Mouse (Mus musculus): ENCODE data around the gene Tex19.1. TPM values are rescaled to one million over a fixed set of nuclear protein-coding genes. Genes with fewer than 3 reads are reported as not detected.

Gene Tex19.1
- total and polyA plus RNA-seq, 3 experiments, result 0.10 to 0.19 TPM; not detected in 1

DNA sequence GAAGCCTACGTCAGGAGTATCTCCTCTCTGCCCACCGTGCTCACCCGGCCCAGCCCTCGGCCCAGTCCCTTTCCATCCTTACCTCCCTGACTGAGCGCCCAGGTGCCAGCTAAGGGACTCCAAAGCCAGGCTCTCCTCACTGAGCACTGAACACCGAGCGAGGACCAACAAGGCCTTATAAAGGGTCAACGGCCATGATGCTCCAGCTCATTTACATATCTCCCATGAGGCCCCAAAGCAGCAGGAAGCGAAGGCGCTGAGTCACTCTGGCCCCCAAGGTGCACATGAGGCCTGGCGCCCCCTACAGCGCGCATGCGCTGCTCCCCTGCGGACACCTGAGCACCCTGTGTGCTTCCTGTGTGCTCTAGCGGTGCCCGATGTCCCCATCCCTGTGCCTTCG, 27.8 kb upstream of the Tex19.1 start:
- H3K27ac ChIP-seq (ENCODE audit: control insufficient read depth, low read depth, low read length), result peak overlapping the region; percentile 79
- H3K27me3 ChIP-seq (ENCODE audit: control insufficient read depth in 1 of 2, insufficient read depth in 2 of 2, low read length in 2 of 2), result no peaks in the 10 kb centered on the region
- H3K4me1 ChIP-seq (ENCODE audit: control insufficient read depth in 1 of 2, insufficient read depth in 2 of 2, low read length in 2 of 2), result peaks cover 13 to 24% of the 10 kb centered on the region in 2 experiments
- H3K9me3 ChIP-seq (replicated peaks; ENCODE audit: insufficient read depth, low read length), result no peaks in the 10 kb centered on the region
- peak overlapping the region; percentile 39 to 82 for H3K4me3 ChIP-seq (ENCODE audit: control insufficient read depth in 1 of 2, insufficient read depth in 1 of 2, low read depth in 2 of 2, low read length in 2 of 2)
- H3K36me3 ChIP-seq (ENCODE audit: control insufficient read depth in 1 of 2, insufficient read depth in 2 of 2, low read length in 2 of 2), result peaks cover 0 to 25% of the 10 kb centered on the region in 2 experiments; a peak in 2 of 4 replicates
- peak; percentile 93 for DNase-seq (ENCODE audit: low read depth, low spot score)
- peak overlapping the region; percentile 89 for H3K9ac ChIP-seq (ENCODE audit: control insufficient read depth, low read depth, low read length, poor library complexity, severe bottlenecking)
- H3K79me2 ChIP-seq (ENCODE audit: control insufficient read depth, insufficient read depth, low read length, poor library complexity), result peaks cover 18% of the 10 kb centered on the region
- TF ChIP-seq POLR2A (IDR thresholded peaks at IDR 0.05; ENCODE audit: control insufficient read depth in 1 of 2, insufficient read depth in 1 of 2, low read depth in 1 of 2, low read length in 2 of 2, poor library complexity in 1 of 2) (peak; percentile 76 to 95), CHD1 (IDR thresholded peaks at IDR 0.05; ENCODE audit: low read depth, low read length) (no peak), E2F4 (IDR thresholded peaks at IDR 0.05; ENCODE audit: borderline replicate concordance, low read depth, low read length) (no peak), MYC (IDR thresholded peaks at IDR 0.05; ENCODE audit: low read depth, low read length) (peak; percentile 84), MAZ (IDR thresholded peaks at IDR 0.05; ENCODE audit: low read depth, low read length) (peak; percentile 70; the same call in 1 of the 2 replicates), ZMIZ1 (IDR thresholded peaks at IDR 0.05; ENCODE audit: low read depth, low read length) (peak; percentile 71; the same call in 1 of the 2 replicates), HCFC1 (IDR thresholded peaks at IDR 0.05; ENCODE audit: low read depth, low read length) (peak; percentile 73), ZC3H11A (IDR thresholded peaks at IDR 0.05; ENCODE audit: low read depth, low read length) (no peak), MXI1 (IDR thresholded peaks at IDR 0.05; ENCODE audit: low read depth, low read length) (peak; percentile 37; the same call in 1 of the 2 replicates), BHLHE40 (IDR thresholded peaks at IDR 0.05; ENCODE audit: borderline replicate concordance, low read depth, low read length) (no peak), EP300 (IDR thresholded peaks at IDR 0.05; ENCODE audit: low read depth in 1 of 2, low read length in 2 of 2) (peak in 1 of 2 experiments; percentile 58; a peak in 1 of 4 replicates), MAFK (IDR thresholded peaks at IDR 0.05; ENCODE audit: borderline replicate concordance, low read depth, low read length) (peak; percentile 82; the same call in 1 of the 2 replicates), RAD21 (IDR thresholded peaks at IDR 0.05; ENCODE audit: low read depth, low read length) (no peak), POLR2AphosphoS2 (IDR thresholded peaks at IDR 0.05; ENCODE audit: low read length) (peak; percentile 74), ELF1 (IDR thresholded peaks at IDR 0.05; ENCODE audit: low read depth, low read length) (peak; percentile 77), TBP (IDR thresholded peaks at IDR 0.05; ENCODE audit: low read depth, low read length) (peak; percentile 97), KAT2A (conservative IDR thresholded peaks at IDR 0.05; ENCODE audit: low read depth, low read length) (no peak), TCF12 (IDR thresholded peaks at IDR 0.05; ENCODE audit: low read depth, low read length) (no peak), NELFE (IDR thresholded peaks at IDR 0.05; ENCODE audit: low read depth, low read length) (peak; percentile 83), USF1 (IDR thresholded peaks at IDR 0.05; ENCODE audit: low read depth, low read length) (no peak), UBTF (IDR thresholded peaks at IDR 0.05; ENCODE audit: borderline replicate concordance, insufficient read depth, low read depth, low read length) (no peak), GATA1 (IDR thresholded peaks at IDR 0.05; ENCODE audit: low read depth, low read length) (no peak), GABPA (IDR thresholded peaks at IDR 0.05; ENCODE audit: low read depth, low read length) (peak; percentile 88), MAX (IDR thresholded peaks at IDR 0.05; ENCODE audit: low read length) (peak; percentile 82), RCOR1 (IDR thresholded peaks at IDR 0.05; ENCODE audit: low read depth, low read length) (no peak), NRF1 (IDR thresholded peaks at IDR 0.05; ENCODE audit: insufficient read depth, low read depth, low read length, poor library complexity, severe bottlenecking) (peak; percentile 81), CTCF (IDR thresholded peaks at IDR 0.05 in 2 of 3, conservative IDR thresholded peaks at IDR 0.05 in 1 of 3; ENCODE audit: control insufficient read depth in 1 of 3, insufficient read depth in 1 of 3, low read depth in 2 of 3, low read length in 3 of 3, poor library complexity in 1 of 3, severe bottlenecking in 1 of 3) (peak in 2 of 3 experiments; percentile 39 to 52; a peak in 4 of 6 replicates)
